8 mouse cellular contexts compared by ENCODE assay signal in genomic region chr7:79279376-79280029, GRCm38 (mm10). TPM values are rescaled to one million over a fixed set of nuclear protein-coding genes. Genes with fewer than 3 reads are reported as not detected.
A peak's percentile ranks its signal among the peaks of the same experiment; 100 is the strongest.
DNase-seq lines count a peak whose midpoint lies in the region; ATAC-seq and TF ChIP-seq lines count a peak whose summit lies in the region.

No protein-coding gene starts in this region.

- H3K27ac ChIP-seq in hindbrain, embryonic 10.5 days = peak overlapping the region; percentile 64
- no peak overlapping the region for H3K27ac ChIP-seq in hindbrain, embryonic 11.5 days (ENCODE audit: low read depth, low read length)
- no peak overlapping the region for H3K27ac ChIP-seq in MEL (ENCODE audit: control insufficient read depth, low read depth, low read length)
- H3K27ac ChIP-seq in hindbrain, postnatal 0 days = peak overlapping the region; percentile 52; the same call in 1 of the 2 replicates

- no peaks in the 10 kb centered on the region for H3K27me3 ChIP-seq in hindbrain, embryonic 10.5 days (ENCODE audit: insufficient read depth, poor library complexity, severe bottlenecking)
- H3K27me3 ChIP-seq in hindbrain, embryonic 11.5 days (ENCODE audit: control insufficient read depth, insufficient read depth, low read length) = no peaks in the 10 kb centered on the region
- H3K27me3 ChIP-seq in MEL (ENCODE audit: control insufficient read depth in 1 of 2, insufficient read depth in 2 of 2, low read length in 2 of 2) = no peaks in the 10 kb centered on the region
- H3K27me3 ChIP-seq in hindbrain, postnatal 0 days (ENCODE audit: insufficient read depth, low read length) = no peaks in the 10 kb centered on the region

- peaks cover 12% of the 10 kb centered on the region for H3K36me3 ChIP-seq in hindbrain, embryonic 10.5 days
- H3K36me3 ChIP-seq in hindbrain, embryonic 11.5 days (ENCODE audit: control insufficient read depth, insufficient read depth, low read length) = no peaks in the 10 kb centered on the region
- peaks cover 0 to 40% of the 10 kb centered on the region in 2 experiments; a peak in 2 of 4 replicates for H3K36me3 ChIP-seq in MEL (ENCODE audit: control insufficient read depth in 1 of 2, insufficient read depth in 2 of 2, low read length in 2 of 2)
- H3K36me3 ChIP-seq in hindbrain, postnatal 0 days (ENCODE audit: insufficient read depth, low read length) = no peaks in the 10 kb centered on the region

- H3K4me2 ChIP-seq in hindbrain, embryonic 11.5 days (replicated peaks; ENCODE audit: low read depth, low read length) = no peak overlapping the region
- H3K4me2 ChIP-seq in hindbrain, postnatal 0 days (ENCODE audit: low read depth, low read length) = no peak overlapping the region

- no peak for DNase-seq in hindbrain, embryonic 10.5 days (ENCODE audit: low spot score)
- DNase-seq in hindbrain, embryonic 11.5 days (ENCODE audit: low spot score) = no peak
- DNase-seq in MEL (ENCODE audit: low read depth, low spot score) = peak; percentile 42
- DNase-seq in hindbrain, postnatal 0 days (ENCODE audit: low spot score) = no peak
- DNase-seq in lung, postnatal 14 days = peak; percentile 51
- no peak for DNase-seq in thymus, postnatal 14 days
- DNase-seq in layer of hippocampus, adult 18-20 months (ENCODE audit: low spot score in 2 of 2) = no peak
- no peak for DNase-seq in cerebellum, postnatal 4 days (ENCODE audit: low spot score in 2 of 2)

- TF ChIP-seq EP300 in MEL (IDR thresholded peaks at IDR 0.05; ENCODE audit: low read depth in 1 of 2, low read length in 2 of 2) = no peak; a peak in 1 of 4 replicates

- TF ChIP-seq RAD21 in MEL (IDR thresholded peaks at IDR 0.05; ENCODE audit: low read depth, low read length) = no peak

- H3K9me3 ChIP-seq in hindbrain, embryonic 10.5 days = no peaks in the 10 kb centered on the region
- no peaks in the 10 kb centered on the region for H3K9me3 ChIP-seq in hindbrain, embryonic 11.5 days (ENCODE audit: control insufficient read depth, low read length)
- H3K9me3 ChIP-seq in MEL (replicated peaks; ENCODE audit: insufficient read depth, low read length) = no peaks in the 10 kb centered on the region
- H3K9me3 ChIP-seq in hindbrain, postnatal 0 days (ENCODE audit: low read length) = no peaks in the 10 kb centered on the region

- no peak for ATAC-seq in hindbrain, embryonic 11.5 days (ENCODE audit: low FRiP score)
- ATAC-seq in hindbrain, postnatal 0 days = no peak

- H3K9ac ChIP-seq in hindbrain, embryonic 11.5 days (ENCODE audit: low read depth, low read length) = no peak overlapping the region
- no peak overlapping the region for H3K9ac ChIP-seq in MEL (ENCODE audit: control insufficient read depth, low read depth, low read length, poor library complexity, severe bottlenecking)
- no peak overlapping the region for H3K9ac ChIP-seq in hindbrain, postnatal 0 days (replicated peaks; ENCODE audit: low read length)

- no peak for TF ChIP-seq CTCF in MEL (IDR thresholded peaks at IDR 0.05 in 2 of 3, conservative IDR thresholded peaks at IDR 0.05 in 1 of 3; ENCODE audit: control insufficient read depth in 1 of 3, insufficient read depth in 1 of 3, low read depth in 2 of 3, low read length in 3 of 3, poor library complexity in 1 of 3, severe bottlenecking in 1 of 3)
- TF ChIP-seq CTCF in hindbrain, postnatal 0 days (IDR thresholded peaks at IDR 0.05; ENCODE audit: low read depth) = no peak

- H3K4me3 ChIP-seq in hindbrain, embryonic 10.5 days = no peak overlapping the region
- H3K4me3 ChIP-seq in hindbrain, embryonic 11.5 days (ENCODE audit: low read depth, low read length) = no peak overlapping the region
- H3K4me3 ChIP-seq in MEL (ENCODE audit: control insufficient read depth in 1 of 2, insufficient read depth in 1 of 2, low read depth in 2 of 2, low read length in 2 of 2) = no peak overlapping the region
- no peak overlapping the region for H3K4me3 ChIP-seq in hindbrain, postnatal 0 days (ENCODE audit: low read length)

- TF ChIP-seq POLR2A in MEL (IDR thresholded peaks at IDR 0.05; ENCODE audit: control insufficient read depth in 1 of 2, insufficient read depth in 1 of 2, low read depth in 1 of 2, low read length in 2 of 2, poor library complexity in 1 of 2) = no peak

- 77% methylated on average over 10 of the region's 10 CpGs for WGBS in hindbrain, embryonic 10.5 days
- 84% methylated on average over 10 of the region's 10 CpGs for WGBS in hindbrain, embryonic 11.5 days
- WGBS in hindbrain, postnatal 0 days = 72% methylated on average over 10 of the region's 10 CpGs

- H3K4me1 ChIP-seq in hindbrain, embryonic 10.5 days (replicated peaks) = peaks cover 43% of the 10 kb centered on the region
- no peaks in the 10 kb centered on the region for H3K4me1 ChIP-seq in hindbrain, embryonic 11.5 days (replicated peaks; ENCODE audit: control insufficient read depth, insufficient read depth, low read length)
- peaks cover 18 to 44% of the 10 kb centered on the region in 2 experiments for H3K4me1 ChIP-seq in MEL (ENCODE audit: control insufficient read depth in 1 of 2, insufficient read depth in 2 of 2, low read length in 2 of 2)
- H3K4me1 ChIP-seq in hindbrain, postnatal 0 days (ENCODE audit: insufficient read depth, low read length) = peaks cover 29% of the 10 kb centered on the region

- H3K79me2 ChIP-seq in MEL (ENCODE audit: control insufficient read depth, insufficient read depth, low read length, poor library complexity) = peaks cover 43% of the 10 kb centered on the region

TF ChIP-seq in MEL, 35 proteins besides CTCF, POLR2A, EP300 and RAD21:
- TF ChIP-seq ZC3H11A (IDR thresholded peaks at IDR 0.05; ENCODE audit: low read depth, low read length) (no peak), MXI1 (IDR thresholded peaks at IDR 0.05; ENCODE audit: low read depth, low read length) (no peak), ELF1 (IDR thresholded peaks at IDR 0.05; ENCODE audit: low read depth, low read length) (0 out of 2 replicates have a peak, but pooled peaks have one; percentile 19), TAL1 (IDR thresholded peaks at IDR 0.05; ENCODE audit: low read length) (peak; percentile 55), NELFE (IDR thresholded peaks at IDR 0.05; ENCODE audit: low read depth, low read length) (no peak), CHD1 (IDR thresholded peaks at IDR 0.05; ENCODE audit: low read depth, low read length) (no peak)

RNA-seq across cellular contexts. Expression of gene Abhd2, which starts 6.5 kb away (rescaled TPM):
- polyA plus RNA-seq in hindbrain, embryonic 10.5 days (2016; fragmentation: Nextera tagmentation; extraction: Ambion mirVana) = 8.0 and 10.1 TPM in 2 replicates
- 12.1 and 12.2 TPM in 2 replicates for polyA plus RNA-seq in hindbrain, embryonic 11.5 days (2014; fragmentation: Nextera tagmentation; extraction: Ambion mirVana)
- total RNA-seq in MEL (2012; rRNA removed) = 13.6 and 13.7 TPM in 2 replicates
- polyA plus RNA-seq in MEL (2012; ENCODE audit: insufficient read depth in 1 of 2, insufficient read length in 2 of 2, low read depth in 1 of 2, low replicate concordance in 2 of 2, missing spikeins in 1 of 2) = 10 to 100 TPM in 1 of 2 experiments, not detected in 1; 32.0 TPM
- total RNA-seq in hindbrain, postnatal 0 days (2014; rRNA removed) = 92.3 and 100 TPM in 2 replicates
- 23.7 and 23.9 TPM in 2 replicates for polyA plus RNA-seq in hindbrain, postnatal 0 days (2015; fragmentation: Nextera tagmentation; extraction: Ambion mirVana)
- 10 to 100 TPM; 62.0 to 65.6 TPM for total RNA-seq in layer of hippocampus, adult 18-20 months (2021)

Comparison
In these comparisons a context has a peak if more than half of its experiments do, and no peak if none do; other contexts are left out.
1. H3K27ac ChIP-seq: peak in hindbrain, embryonic 10.5 days (single experiment) and hindbrain, postnatal 0 days (single experiment); none in hindbrain, embryonic 11.5 days (single experiment) and MEL (single experiment).
2. DNase-seq: peak in MEL (single experiment) and lung, postnatal 14 days (single experiment); none in hindbrain, embryonic 10.5 days (single experiment), hindbrain, embryonic 11.5 days (single experiment), hindbrain, postnatal 0 days (single experiment), thymus, postnatal 14 days (single experiment), layer of hippocampus, adult 18-20 months (0 of 2) and cerebellum, postnatal 4 days (0 of 2).